Mouse (Mus musculus): ENCODE measurements around the gene Gm21981.

DNA sequence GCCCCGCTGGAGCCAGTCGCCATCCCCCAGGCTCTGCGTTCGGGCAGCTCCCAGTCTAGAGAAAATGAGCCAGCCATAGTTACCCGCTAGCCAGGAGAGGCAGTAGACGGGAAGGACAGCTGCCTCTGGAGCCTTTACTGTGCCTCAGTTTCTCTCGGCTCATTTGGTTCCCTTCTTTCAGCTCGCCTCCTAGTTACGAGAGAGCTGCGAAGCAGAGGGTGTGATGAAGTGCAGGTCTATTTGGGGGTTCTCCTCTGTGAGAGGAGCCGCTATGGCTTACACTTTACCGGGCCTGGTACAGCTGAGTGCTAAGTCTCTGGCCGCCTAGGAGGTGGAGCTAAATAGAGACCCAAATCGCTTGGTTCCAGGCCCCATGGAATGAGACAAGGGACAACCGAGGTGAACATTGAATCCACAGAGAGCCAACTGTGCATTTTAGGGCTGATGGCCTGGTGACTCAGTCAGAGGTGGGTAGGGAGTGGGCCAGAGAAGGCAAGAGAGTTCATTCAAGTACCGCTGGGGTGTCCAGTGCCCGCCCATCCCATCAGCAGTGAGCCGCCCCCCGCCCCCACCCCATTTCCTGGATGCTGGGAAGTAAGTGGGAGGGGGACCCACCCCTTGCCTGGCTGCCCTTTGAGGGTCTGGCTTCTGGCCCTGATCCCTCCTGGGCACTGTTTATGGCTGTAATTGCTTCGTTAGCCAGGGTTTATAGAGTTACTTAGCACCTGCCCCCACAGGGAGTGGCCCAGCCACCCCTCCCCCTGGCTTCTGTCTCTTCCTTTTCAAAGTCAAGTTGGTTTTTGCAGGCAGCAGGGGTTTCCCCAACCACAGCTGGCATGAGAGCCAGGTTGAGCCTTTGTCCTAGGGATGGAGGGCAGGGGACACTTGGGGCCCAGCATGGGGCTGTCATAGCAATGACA, 44.9 kb upstream of the Gm21981 start:
- TF ChIP-seq CTCF (IDR thresholded peaks at IDR 0.05; ENCODE audit: extremely low read depth, insufficient read length, insufficient replicate concordance, low read depth, low read length) (no peak), POLR2A (IDR thresholded peaks at IDR 0.05; ENCODE audit: low read depth, low read length) (no peak)

Data from small intestine, adult 2 months (tissue).